Mouse (Mus musculus) stomach, embryonic 14.5 days (tissue): ENCODE data around the gene Trim43a. TPM values are rescaled to one million over a fixed set of nuclear protein-coding genes. Genes with fewer than 3 reads are reported as not detected.
"Not testable (repeated sequence)": the region's sequence is repeated elsewhere in the genome, so short reads cannot be mapped to it uniquely, and the experiment has no call there.

Source experiments
- ATAC-seq: fragments of 200-750 bp; cut with Nextera tagmentation; 2 replicates; pipeline ENCODE4 v1.8.0; 2017; ENCODE audit warnings: low read depth, moderate TSS enrichment; ENCODE audit not compliant: insufficient number of reproducible peaks, insufficient read depth, low FRiP score
- H3K27ac ChIP-seq: fragments of 300-500 bp; sonication (generic); 2 replicates; pipeline ENCODE4 v1.5.1; 2014; ENCODE audit warnings: mild to moderate bottlenecking, low read length, moderate library complexity, mixed read lengths
- H3K27me3 ChIP-seq: fragments of 300-500 bp; sonication (generic); 2 replicates; pipeline ENCODE4 v1.6.1; 2014; ENCODE audit warnings: low read length, control low read depth, mixed read lengths; ENCODE audit not compliant: control insufficient read depth, insufficient read depth
- H3K36me3 ChIP-seq: fragments of 300-500 bp; sonication (generic); 2 replicates; pipeline ENCODE4 v1.6.1; 2014; ENCODE audit warnings: mild to moderate bottlenecking, control low read depth, low read length, moderate library complexity, mixed read lengths; ENCODE audit not compliant: control insufficient read depth, insufficient read depth
- H3K4me1 ChIP-seq: fragments of 300-500 bp; sonication (generic); 2 replicates; pipeline ENCODE4 v1.6.1; 2014; ENCODE audit warnings: low read length, control low read depth, mixed read lengths; ENCODE audit not compliant: control insufficient read depth, insufficient read depth
- H3K4me2 ChIP-seq: fragments of 300-500 bp; sonication (generic); replicated peaks from 2 replicates; pipeline ENCODE4 v1.6.1; 2014; ENCODE audit warnings: low read depth, low read length, control low read depth
- H3K4me3 ChIP-seq: fragments of 300-500 bp; sonication (generic); 2 replicates; pipeline ENCODE4 v1.5.1; 2014; ENCODE audit warnings: low read depth, low read length, control low read depth
- H3K9ac ChIP-seq: fragments of 300-500 bp; sonication (generic); replicated peaks from 2 replicates; pipeline ENCODE4 v1.6.1; 2014; ENCODE audit warnings: low read depth, mild to moderate bottlenecking, control low read depth, low read length, moderate library complexity, mixed read lengths
- H3K9me3 ChIP-seq: fragments of 300-500 bp; sonication (generic); 2 replicates; pipeline ENCODE4 v1.6.1; 2016; ENCODE audit warnings: low read depth, low read length, control low read depth; ENCODE audit not compliant: control insufficient read depth
- WGBS: fragments of 180-500 bp; shearing (Covaris S2); extraction: QIAGEN DNeasy Blood & Tissue Kit; methylation state at CpG from one replicate; pipeline ENCODE4 v1.1.7; 2014; 5-methylcytosine and 5-hydroxymethylcytosine counted together
- polyA plus RNA-seq: library from polyadenylated mRNA; unstranded; fragments of >200 nt; fragmentation: Nextera tagmentation; extraction: Ambion mirVana; gene quantifications from 2 replicates; pipeline ENCODE4 v1.2.1, GENCODE M21; 2014

Trim43a gene
- polyA plus RNA-seq, 1 experiment from 2014 or later: not detected

DNA sequence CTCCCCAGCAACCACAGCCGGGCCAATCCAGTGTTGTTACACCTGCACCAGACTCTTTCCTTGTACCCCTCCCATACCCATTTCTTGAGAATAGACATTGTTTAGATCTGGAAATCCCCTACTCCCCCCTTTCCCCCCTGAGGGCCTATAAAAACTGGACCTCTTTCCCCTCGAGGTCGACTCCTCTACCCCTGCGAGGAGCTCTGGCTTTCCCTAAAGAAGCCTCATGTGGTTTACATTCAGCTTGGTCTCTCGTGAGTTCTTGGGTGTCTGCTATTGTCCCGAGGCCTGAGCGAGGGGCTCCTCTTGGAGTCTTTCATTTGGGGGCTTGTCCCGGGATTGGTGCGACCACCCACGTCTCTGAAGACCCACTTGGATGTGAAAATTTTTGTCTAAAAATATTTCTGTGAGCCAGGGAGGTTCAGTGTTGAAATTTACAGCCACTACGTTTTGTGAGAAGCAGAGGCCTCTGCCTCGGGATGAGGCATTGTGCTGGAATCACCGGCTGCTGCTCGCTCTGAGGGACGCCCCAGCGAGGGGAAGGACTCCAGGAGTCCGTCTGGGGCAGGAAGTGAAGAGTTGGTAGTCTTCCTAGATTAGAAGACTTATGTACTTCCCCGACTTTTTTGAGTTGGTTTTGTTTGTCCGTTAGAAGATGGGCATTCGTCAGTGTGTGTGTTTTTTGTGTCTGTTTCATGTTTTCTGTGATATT is 45.3 kb downstream of the Trim43a start:
- not testable (repeated sequence) for H3K27me3 ChIP-seq, H3K4me1 ChIP-seq, H3K9me3 ChIP-seq, H3K36me3 ChIP-seq, H3K4me3 ChIP-seq, ATAC-seq, H3K27ac ChIP-seq, H3K4me2 ChIP-seq, H3K9ac ChIP-seq
- 69% methylated on average over 13 of the region's 20 CpGs for WGBS

DNA sequence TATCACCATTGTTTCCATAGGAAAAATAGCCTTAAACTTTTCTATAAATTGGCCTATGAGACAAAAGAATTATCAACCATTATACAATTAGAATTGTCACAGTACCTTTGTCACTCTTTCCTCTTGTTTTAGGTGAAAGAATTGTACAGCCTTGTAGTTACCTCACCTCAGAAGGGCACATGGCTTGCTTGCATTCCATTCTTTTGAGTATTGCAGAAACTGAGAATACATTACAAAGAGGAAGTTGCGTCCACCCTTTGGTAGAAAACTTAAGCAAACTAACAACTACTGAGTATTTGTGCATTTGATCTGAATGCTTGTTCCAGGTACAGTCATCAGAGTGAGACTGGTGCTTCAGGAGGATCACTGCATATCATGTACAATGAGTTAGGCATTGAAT is 57.4 kb downstream of the Trim43a start:
- H3K27ac ChIP-seq, H3K9me3 ChIP-seq, H3K9ac ChIP-seq, ATAC-seq, H3K4me2 ChIP-seq, H3K4me3 ChIP-seq, H3K36me3 ChIP-seq, H3K4me1 ChIP-seq, H3K27me3 ChIP-seq: not testable (repeated sequence)
- WGBS: 85% methylated on average over 1 of the region's 1 CpGs

Other genes with a start within 250 kb of the Trim43a start
- 26.1 and 31.3 TPM in 2 replicates for gene Snx14, start 141.9 kb upstream of the Trim43a start, polyA plus RNA-seq
- gene Gm20537, start 124.3 kb upstream of the Trim43a start, polyA plus RNA-seq: 0.59 and 0.73 TPM in 2 replicates
- gene Syncrip, start 98.3 kb upstream of the Trim43a start, polyA plus RNA-seq: 123 and 135 TPM in 2 replicates
- 10.1 and 16.1 TPM in 2 replicates for gene Zfp949, start 32.9 kb upstream of the Trim43a start, polyA plus RNA-seq
- 33.2 and 45.8 TPM in 2 replicates for gene Mthfsl, start 139.4 kb downstream of the Trim43a start, polyA plus RNA-seq
- 0.55 and 0.58 TPM in 2 replicates for gene Bcl2a1d, start 151.0 kb downstream of the Trim43a start, polyA plus RNA-seq